Mouse (Mus musculus) gastrocnemius, adult 18-20 months (tissue): Measurements from ENCODE around the gene Ralgds. TPM values are rescaled to one million over a fixed set of nuclear protein-coding genes. Genes with fewer than 3 reads are reported as not detected.

ENCODE experiments used
- DNase-seq: peaks from one replicate; pipeline ENCODE4 v3.0.0; 2021; ENCODE audit warnings: low spot score
- total RNA-seq, 2 experiments: library from RNA; stranded (reverse); gene quantifications; 2 replicates each; pipeline ENCODE4 v1.2.3; 2021

The Ralgds gene
- total RNA-seq, 2 experiments from 2014 or later = 6.1 to 8.9 TPM

- no peak for DNase-seq
These were observed 89.0 kb downstream of the Ralgds start for GRCm38 (mm10) chr2:28601720-28602590.

Other genes starting within 250 kb of the Ralgds start
- 1 to 10 TPM; 2.4 to 3.0 TPM for gene Ppp1r26, start 66.3 kb upstream of the Ralgds start, total RNA-seq
- not detected for gene 1700007K13Rik, start 46.8 kb upstream of the Ralgds start, total RNA-seq
- 10 to 100 TPM; 21.1 to 22.9 TPM for gene Mrps2, start 45.1 kb upstream of the Ralgds start, total RNA-seq
- gene Gbgt1, start 16.2 kb upstream of the Ralgds start, total RNA-seq = under 1 TPM; 0.81 to 0.89 TPM
- under 1 TPM in 1 of 2 experiments, not detected in 1; 0.74 TPM for gene Gm10134, start 7.0 kb upstream of the Ralgds start, total RNA-seq
- under 1 TPM in 1 of 2 experiments, not detected in 1; 0.16 TPM for gene Cel, start 50.3 kb downstream of the Ralgds start, total RNA-seq
- 1 to 10 TPM; 7.2 to 8.9 TPM for gene Gtf3c5, start 70.6 kb downstream of the Ralgds start, total RNA-seq
- not detected for gene Gfi1b, start 108.9 kb downstream of the Ralgds start, total RNA-seq
- 10 to 100 TPM; 40.6 to 45.6 TPM for gene Tsc1, start 128.1 kb downstream of the Ralgds start, total RNA-seq
- gene Spaca9, start 186.6 kb downstream of the Ralgds start, total RNA-seq = not detected
- not detected for gene Ak8, start 187.0 kb downstream of the Ralgds start, total RNA-seq